Mouse (Mus musculus): ENCODE data around the gene Ndufv1. TPM values are rescaled to one million over a fixed set of nuclear protein-coding genes. Genes with fewer than 3 reads are reported as not detected.
"Not testable (repeated sequence)": the region's sequence is repeated elsewhere in the genome, so short reads cannot be mapped to it uniquely, and the experiment has no call there.

Gene Ndufv1
- polyA plus RNA-seq (2012; rRNA removed), result 157 and 167 TPM in 2 replicates

DNA sequence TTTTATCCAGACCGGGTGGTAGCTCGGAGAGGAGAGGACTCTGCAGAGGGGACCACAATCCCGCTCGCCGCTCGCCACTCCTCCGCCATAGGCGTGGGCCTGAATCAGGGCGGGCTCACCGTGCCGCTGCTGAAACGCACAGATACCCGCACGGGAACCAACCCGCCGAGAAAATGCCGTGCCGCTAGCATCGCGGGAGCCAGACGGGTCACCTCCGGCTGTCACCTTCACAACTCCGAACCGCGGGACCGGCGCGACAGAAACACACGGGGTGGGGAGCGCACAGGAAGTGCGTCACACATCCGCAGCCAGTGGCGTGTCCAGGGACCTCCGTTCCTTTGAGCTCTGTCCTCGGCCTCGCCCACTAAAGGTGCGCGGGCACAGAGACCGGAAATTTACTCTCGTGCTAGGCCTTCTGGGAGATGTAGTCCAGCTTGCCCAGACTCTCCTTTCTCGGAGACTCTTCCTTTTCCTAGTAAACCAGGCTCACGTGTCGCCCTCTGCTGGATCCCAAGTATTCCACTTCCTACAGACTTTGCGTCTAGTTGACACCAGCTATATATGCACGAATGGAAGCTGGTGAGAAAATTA is at the start of gene Ndufv1:
Ndufv1 (minus strand) TSS at position 375 of the 591 bp plus-strand sequence.
- DNase-seq (ENCODE audit: low spot score), result peak; percentile 86

- peak; percentile 7 for DNase-seq (ENCODE audit: low spot score)
Observed at GRCm38 (mm10) chr19:4060899-4061465, 48.4 kb upstream of the Ndufv1 start.

DNA sequence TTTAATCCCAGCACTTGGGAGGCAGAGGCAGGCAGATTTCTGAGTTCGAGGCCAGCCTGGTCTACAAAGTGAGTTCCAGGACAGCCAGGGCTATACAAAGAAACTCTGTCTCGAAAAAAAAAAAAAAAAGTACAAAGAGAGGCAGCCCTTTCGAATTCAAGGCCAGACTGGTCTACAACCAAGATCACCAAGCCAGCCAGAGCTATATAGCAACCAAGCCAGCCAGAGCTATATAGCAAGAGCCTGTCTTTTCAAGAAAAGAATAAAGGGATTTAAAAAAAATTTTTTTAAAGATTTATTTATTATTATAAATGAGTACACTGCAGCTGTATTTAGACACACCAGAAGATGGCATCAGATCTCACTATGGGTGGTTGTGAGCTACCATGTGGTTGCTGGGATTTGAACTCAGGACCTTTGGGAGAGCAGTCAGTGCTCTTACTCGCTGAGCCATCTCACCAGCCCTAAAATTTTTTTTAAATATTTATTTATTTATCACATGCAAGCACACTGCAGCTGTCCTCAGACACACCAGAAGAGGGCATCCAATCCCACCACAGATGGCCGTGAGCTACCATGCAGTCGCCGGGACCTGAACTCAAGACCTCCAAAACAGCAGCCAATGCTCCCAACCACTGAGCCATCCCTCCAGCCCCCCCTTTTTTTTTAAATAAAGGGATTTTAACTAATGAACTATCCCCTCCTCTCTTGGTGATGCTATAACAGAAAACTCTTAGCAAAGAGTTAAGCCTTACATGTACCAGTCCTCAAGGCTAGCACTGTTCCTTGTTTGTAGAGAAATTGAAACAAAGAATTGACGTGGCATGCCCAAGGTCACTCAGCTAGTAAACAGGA is 47.7 kb upstream of the Ndufv1 start:
- DNase-seq (ENCODE audit: low spot score), result peak; percentile 7

DNA sequence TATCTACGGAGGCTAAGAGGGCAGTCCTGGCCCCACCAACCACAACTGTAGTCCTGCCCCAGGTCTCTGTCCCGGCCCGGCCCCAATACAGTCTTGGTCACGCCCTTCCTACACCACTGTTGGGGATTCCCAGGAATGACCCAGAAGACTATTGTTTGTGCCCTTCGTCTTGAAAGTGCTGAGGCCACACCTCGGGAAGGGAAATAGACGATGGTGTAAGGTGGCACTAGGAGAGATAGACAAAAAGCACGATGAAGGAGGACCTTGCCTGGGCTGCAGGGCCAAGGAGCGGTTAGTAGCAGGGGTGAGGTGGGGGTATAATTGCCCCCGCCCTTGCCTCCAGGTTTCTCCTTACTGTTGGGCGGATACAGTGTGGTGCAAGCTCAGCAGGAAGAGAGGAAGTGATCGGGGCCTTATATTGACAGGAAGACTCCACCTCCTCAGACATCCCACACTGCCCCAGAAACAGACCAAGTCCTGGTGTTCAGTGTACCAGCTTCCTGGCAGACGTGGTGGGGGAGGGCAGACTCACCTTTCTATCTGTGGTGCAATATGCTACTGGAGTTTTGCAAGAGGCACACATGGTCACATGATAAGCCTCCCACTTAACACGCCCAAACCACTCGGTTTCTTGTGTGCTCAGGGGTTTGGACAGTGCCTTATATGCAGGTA is 46.6 kb upstream of the Ndufv1 start, which contains the start of gene Gstp3:
Gstp3 (minus strand) TSS at position 501 of the 672 bp plus-strand sequence.
- peak; percentile 19 for DNase-seq (ENCODE audit: low spot score)

DNA sequence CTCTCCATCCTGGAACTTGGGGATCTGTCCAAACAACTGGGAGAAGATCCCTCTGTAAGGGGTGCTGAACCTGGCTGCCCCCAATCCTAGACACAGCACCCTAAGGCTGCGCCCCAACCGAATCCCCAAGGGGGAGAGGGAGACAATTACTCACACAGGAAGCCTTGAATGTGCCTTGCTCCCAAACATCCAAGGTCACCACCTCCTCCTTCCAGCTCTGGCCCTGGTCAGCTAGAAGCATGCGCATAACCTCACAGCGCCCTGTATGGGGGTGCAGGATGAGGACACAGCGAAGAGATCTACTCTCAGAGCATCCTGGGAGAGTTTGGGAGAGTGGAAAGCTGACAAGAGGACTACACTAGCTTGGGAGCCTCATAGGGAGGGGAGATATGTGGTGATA is 46.0 kb upstream of the Ndufv1 start:
- DNase-seq (ENCODE audit: low spot score), result no peak

- no peak for DNase-seq (ENCODE audit: low spot score)
Observed at GRCm38 (mm10) chr19:4057962-4058361, 45.4 kb upstream of the Ndufv1 start.

- DNase-seq (ENCODE audit: low spot score), result no peak
Observed at GRCm38 (mm10) chr19:4057389-4057788, 44.8 kb upstream of the Ndufv1 start.

DNA sequence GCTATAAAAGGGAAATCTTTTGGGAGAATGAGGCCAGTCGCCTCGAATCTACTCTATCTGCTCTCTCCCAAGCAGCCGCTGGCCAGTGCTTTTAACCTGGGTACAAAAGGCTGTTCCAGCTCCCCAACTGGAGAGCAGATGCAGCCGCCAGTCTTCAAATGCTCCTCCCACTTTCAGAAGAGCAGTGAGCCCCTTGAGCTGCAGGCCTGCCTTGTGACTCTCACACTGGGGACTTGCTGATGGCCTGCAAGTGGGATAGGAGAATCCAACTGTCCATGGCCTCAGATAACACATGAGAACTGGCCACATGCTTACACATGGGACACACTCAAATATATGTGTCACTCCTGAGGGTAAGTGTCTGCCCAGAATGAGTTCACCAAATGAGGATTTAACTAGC is 44.1 kb upstream of the Ndufv1 start:
- no peak for DNase-seq (ENCODE audit: low spot score)

GRCm38 (mm10) chr19:4055947-4056693 is 43.5 kb upstream of the Ndufv1 start:
- no peak for DNase-seq (ENCODE audit: low spot score)

GRCm38 (mm10) chr19:4055216-4055946 is 42.8 kb upstream of the Ndufv1 start:
- DNase-seq (ENCODE audit: low spot score), result no peak

DNA sequence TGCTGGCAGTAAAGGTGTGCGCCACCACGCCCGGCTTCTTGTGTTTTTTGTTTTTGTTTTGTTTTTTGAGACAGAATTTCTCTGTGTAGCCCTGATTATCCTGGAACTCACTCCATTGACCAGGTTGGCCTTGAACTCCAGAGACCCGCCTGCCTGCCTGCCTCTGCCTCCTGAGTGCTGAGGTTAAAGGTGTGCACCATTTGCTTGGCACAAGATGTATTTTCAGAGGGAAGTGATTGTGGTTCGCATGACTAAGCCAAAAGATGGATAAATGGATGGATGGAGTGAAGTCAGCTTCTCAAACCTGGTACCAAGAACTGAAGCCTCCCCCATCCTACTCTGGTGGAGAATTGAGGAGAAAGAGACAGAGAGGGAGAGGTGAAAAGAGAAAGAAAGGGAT is 42.0 kb upstream of the Ndufv1 start:
- DNase-seq (ENCODE audit: low spot score), result no peak

DNA sequence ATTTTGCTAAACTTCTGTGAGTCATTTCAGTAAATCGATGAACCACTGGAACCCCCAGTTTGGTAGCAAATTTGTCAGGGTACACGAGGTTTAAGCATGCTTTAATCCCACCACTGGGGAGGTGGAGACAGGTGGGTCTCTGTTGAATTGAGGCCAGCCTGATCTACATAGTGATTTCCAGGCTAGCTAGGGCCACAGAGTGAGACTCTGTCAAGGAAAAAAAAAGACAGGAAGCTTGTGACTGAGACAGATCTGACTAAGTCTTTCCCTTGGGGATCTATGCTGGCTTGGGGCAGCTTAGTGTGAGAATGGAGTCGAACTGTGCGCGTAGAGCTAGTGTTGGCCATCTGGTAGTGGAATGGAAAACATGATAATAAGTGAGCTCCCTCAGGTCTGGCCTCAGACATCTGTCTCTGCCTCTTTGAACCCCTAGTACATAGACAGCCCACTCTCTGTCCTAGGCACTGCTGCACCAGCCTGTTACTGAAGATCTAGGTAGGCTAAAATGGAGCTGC is 40.0 kb upstream of the Ndufv1 start:
- no peak for DNase-seq (ENCODE audit: low spot score)

- DNase-seq (ENCODE audit: low spot score), result no peak
Observed at GRCm38 (mm10) chr19:4051741-4052515, 39.3 kb upstream of the Ndufv1 start.

DNA sequence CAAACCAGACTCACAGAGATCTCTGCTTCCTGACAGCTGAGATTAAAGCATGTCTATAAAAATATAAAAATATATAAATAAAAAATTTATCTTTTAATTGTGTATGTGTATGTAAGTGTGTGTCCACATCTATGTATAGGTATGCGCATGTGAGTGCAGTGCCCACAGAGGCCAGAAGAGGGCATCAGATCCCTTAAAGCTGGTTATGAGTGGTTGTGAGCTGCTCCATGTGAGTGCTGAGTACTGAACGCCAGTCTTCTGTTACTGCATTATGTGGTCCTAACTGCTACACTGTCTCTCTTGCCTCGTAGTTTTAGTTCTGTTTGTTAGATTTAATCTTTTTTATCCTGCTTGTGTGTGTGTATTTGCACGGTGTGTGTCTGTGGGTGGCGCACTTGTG is 38.4 kb upstream of the Ndufv1 start:
- no peak for DNase-seq (ENCODE audit: low spot score)

GRCm38 (mm10) chr19:4049069-4049468 is 36.5 kb upstream of the Ndufv1 start:
- DNase-seq (ENCODE audit: low spot score), result not testable (repeated sequence)

DNA sequence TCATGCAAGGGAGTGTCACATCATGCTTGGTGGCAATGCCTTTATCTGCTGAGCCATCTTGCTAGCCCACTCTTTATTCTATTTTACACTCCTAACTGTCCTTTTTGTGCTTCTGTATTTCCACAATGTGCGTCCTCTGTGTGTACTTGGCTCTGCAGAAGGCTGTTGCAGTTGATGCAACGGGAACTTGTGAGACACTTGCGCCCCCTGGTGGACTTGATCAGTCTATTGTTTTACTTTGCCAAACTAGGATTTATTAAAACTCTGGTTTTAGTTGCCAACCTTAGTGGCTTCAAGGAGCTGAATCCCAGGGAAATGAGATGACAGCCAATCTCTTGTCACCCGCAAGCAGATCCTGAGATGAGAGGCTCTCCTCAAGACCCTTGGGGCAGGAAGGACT is 35.3 kb upstream of the Ndufv1 start:
- DNase-seq (ENCODE audit: low spot score), result no peak

DNA sequence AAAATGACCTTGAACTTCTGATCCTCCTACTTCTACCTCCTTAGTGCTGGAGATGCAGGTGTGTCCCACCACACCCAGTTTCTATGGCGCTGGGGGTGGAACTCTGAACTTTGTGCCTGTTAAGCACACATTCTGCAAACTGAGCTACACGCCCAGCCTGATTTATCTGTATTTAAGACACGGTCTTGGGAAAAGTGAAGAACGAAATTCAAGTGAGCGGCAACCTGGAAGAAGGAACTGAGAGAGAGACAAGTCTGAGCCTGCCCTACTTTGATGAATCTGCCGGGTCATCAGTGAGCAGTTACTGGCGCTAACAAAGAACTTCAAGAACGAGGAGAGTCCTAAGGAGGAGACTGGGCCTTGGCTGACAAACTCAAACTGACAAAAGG is 34.3 kb upstream of the Ndufv1 start:
- DNase-seq (ENCODE audit: low spot score), result no peak

GRCm38 (mm10) chr19:4045966-4046865 is 33.6 kb upstream of the Ndufv1 start, which contains the start of gene Gstp2:
Gene Gstp2, minus strand, starts transcription at chr19:4046023.
- no peak for DNase-seq (ENCODE audit: low spot score)

GRCm38 (mm10) chr19:4044109-4044508 is 31.5 kb upstream of the Ndufv1 start:
- not testable (repeated sequence) for DNase-seq (ENCODE audit: low spot score)

Data from urinary bladder, adult 2 months (tissue).